19 mouse cellular contexts compared by ENCODE assay signal in genomic region chr4:139338145-139338544, GRCm38 (mm10). TPM values are rescaled to one million over a fixed set of nuclear protein-coding genes. Genes with fewer than 3 reads are reported as not detected.
DNase-seq lines count a peak whose midpoint lies in the region; ATAC-seq and TF ChIP-seq lines count a peak whose summit lies in the region.
"Had no signal": no experiment of that assay in that cellular context is flagged by ENCODE, and none has a peak within 500 bp of the region (broad histone marks: within the 10 kb centered on the region; RNA-seq: fewer than 3 reads in every experiment).

No protein-coding gene starts in this region.

- no peak for DNase-seq in intestine, embryonic 14.5 days (ENCODE audit: low spot score)
- no peak for DNase-seq in testis, postnatal 14 days (ENCODE audit: low spot score)
- DNase-seq in liver, embryonic 14.5 days (ENCODE audit: low read depth in 3 of 3, low spot score in 3 of 3) = no peak
- DNase-seq in hindbrain, postnatal 0 days (ENCODE audit: low spot score) = no peak
- no peak for DNase-seq in cerebellum, postnatal 25 days
- DNase-seq: adrenal gland, postnatal 10 days; cerebellum, adult 11-12 months; cerebellum, adult 9-11 months; forebrain, postnatal 0 days; gastrocnemius, postnatal 14 days; heart, postnatal 4 days had no signal

- no peak overlapping the region for H3K27ac ChIP-seq in intestine, embryonic 14.5 days (ENCODE audit: low read depth)
- no peak overlapping the region for H3K27ac ChIP-seq in intestine, embryonic 15.5 days
- no peak overlapping the region for H3K27ac ChIP-seq in testis, adult 2 months (ENCODE audit: control insufficient read depth, insufficient read depth, low read depth, low read length)
- H3K27ac ChIP-seq in liver, embryonic 14.5 days = no peak overlapping the region
- no peak overlapping the region for H3K27ac ChIP-seq in hindbrain, postnatal 0 days
- H3K27ac ChIP-seq: embryonic facial prominence, embryonic 10.5 days; forebrain, embryonic 13.5 days; heart, embryonic 13.5 days; hindbrain, embryonic 12.5 days had no signal

- TF ChIP-seq POLR2A in testis, adult 2 months (IDR thresholded peaks at IDR 0.05; ENCODE audit: control insufficient read depth, low read depth, low read length) = no peak

- no peaks in the 10 kb centered on the region for H3K9me3 ChIP-seq in intestine, embryonic 14.5 days (ENCODE audit: control insufficient read depth, low read length)
- H3K9me3 ChIP-seq in intestine, embryonic 15.5 days = no peaks in the 10 kb centered on the region
- H3K9me3 ChIP-seq in liver, embryonic 14.5 days (ENCODE audit: control insufficient read depth, low read length) = no peaks in the 10 kb centered on the region
- H3K9me3 ChIP-seq in hindbrain, postnatal 0 days (ENCODE audit: low read length) = no peaks in the 10 kb centered on the region
- H3K9me3 ChIP-seq: embryonic facial prominence, embryonic 10.5 days; forebrain, embryonic 13.5 days; G1E; heart, embryonic 13.5 days; hindbrain, embryonic 12.5 days had no signal

- no peak for TF ChIP-seq EP300 in liver, embryonic 14.5 days (IDR thresholded peaks at IDR 0.05; ENCODE audit: low read depth)

- no peak overlapping the region for H3K4me2 ChIP-seq in intestine, embryonic 14.5 days (ENCODE audit: low read length)
- no peak overlapping the region for H3K4me2 ChIP-seq in intestine, embryonic 15.5 days (replicated peaks)
- H3K4me2 ChIP-seq in liver, embryonic 14.5 days (ENCODE audit: low read depth) = peak overlapping the region; percentile 44
- H3K4me2 ChIP-seq in hindbrain, postnatal 0 days (ENCODE audit: low read depth, low read length) = no peak overlapping the region
- H3K4me2 ChIP-seq: forebrain, embryonic 13.5 days; heart, embryonic 13.5 days; hindbrain, embryonic 12.5 days had no signal

- no peak overlapping the region for H3K9ac ChIP-seq in intestine, embryonic 14.5 days (ENCODE audit: low read length)
- no peak overlapping the region for H3K9ac ChIP-seq in intestine, embryonic 15.5 days
- H3K9ac ChIP-seq in liver, embryonic 14.5 days (replicated peaks) = no peak overlapping the region
- no peak overlapping the region for H3K9ac ChIP-seq in hindbrain, postnatal 0 days (replicated peaks; ENCODE audit: low read length)
- H3K9ac ChIP-seq: forebrain, embryonic 13.5 days; forebrain, postnatal 0 days; heart, embryonic 13.5 days; hindbrain, embryonic 12.5 days had no signal

- TF ChIP-seq CTCF in testis, adult 2 months (IDR thresholded peaks at IDR 0.05; ENCODE audit: control insufficient read depth, insufficient read depth, insufficient replicate concordance, low read depth, low read length) = no peak
- TF ChIP-seq CTCF in liver, embryonic 14.5 days (IDR thresholded peaks at IDR 0.05; ENCODE audit: low read depth) = no peak
- TF ChIP-seq CTCF in hindbrain, postnatal 0 days (IDR thresholded peaks at IDR 0.05; ENCODE audit: low read depth) = no peak

- ATAC-seq in intestine, embryonic 14.5 days (replicated peaks; ENCODE audit: low FRiP score, low TSS enrichment, low read depth) = 0 out of 2 replicates have a peak, but pooled peaks have one; percentile 45
- ATAC-seq in intestine, embryonic 15.5 days = no peak
- ATAC-seq in liver, embryonic 14.5 days (ENCODE audit: insufficient read depth) = no peak
- ATAC-seq in hindbrain, postnatal 0 days = no peak
- ATAC-seq: forebrain, embryonic 13.5 days; forebrain, postnatal 0 days; hindbrain, embryonic 16.5 days had no signal

- WGBS in intestine, embryonic 14.5 days = 55% methylated on average over 33 of the region's 33 CpGs
- WGBS in intestine, embryonic 15.5 days = 53% methylated on average over 33 of the region's 33 CpGs
- 50% methylated on average over 33 of the region's 33 CpGs for WGBS in liver, embryonic 14.5 days (ENCODE audit: insufficient replicate concordance)
- 59% methylated on average over 33 of the region's 33 CpGs for WGBS in hindbrain, postnatal 0 days

- no peaks in the 10 kb centered on the region for H3K4me1 ChIP-seq in intestine, embryonic 14.5 days (replicated peaks; ENCODE audit: control insufficient read depth, insufficient read depth, low read length)
- H3K4me1 ChIP-seq in intestine, embryonic 15.5 days (replicated peaks) = 0 out of 2 replicates have a peak, but pooled peaks cover 7% of the 10 kb centered on the region
- H3K4me1 ChIP-seq in testis, adult 2 months (ENCODE audit: control insufficient read depth, insufficient read depth, low read length) = peaks cover 8% of the 10 kb centered on the region
- peaks cover 20 to 32% of the 10 kb centered on the region in 2 experiments for H3K4me1 ChIP-seq in liver, embryonic 14.5 days (replicated peaks; ENCODE audit: control insufficient read depth in 2 of 2, insufficient read depth in 2 of 2, low read length in 1 of 2)
- H3K4me1 ChIP-seq in hindbrain, postnatal 0 days (ENCODE audit: insufficient read depth, low read length) = no peaks in the 10 kb centered on the region
- H3K4me1 ChIP-seq: forebrain, embryonic 13.5 days; hindbrain, embryonic 12.5 days had no signal

- no peak overlapping the region for H3K4me3 ChIP-seq in intestine, embryonic 14.5 days (ENCODE audit: low read depth, low read length)
- no peak overlapping the region for H3K4me3 ChIP-seq in intestine, embryonic 15.5 days (replicated peaks)
- H3K4me3 ChIP-seq in testis, adult 2 months (ENCODE audit: control insufficient read depth, low read depth, low read length) = peak overlapping the region; percentile 77
- no peak overlapping the region for H3K4me3 ChIP-seq in liver, embryonic 14.5 days (ENCODE audit: insufficient read depth in 1 of 2, low read depth in 2 of 2, low read length in 2 of 2)
- H3K4me3 ChIP-seq in hindbrain, postnatal 0 days (ENCODE audit: low read length) = no peak overlapping the region
- H3K4me3 ChIP-seq: embryonic facial prominence, embryonic 10.5 days; forebrain, embryonic 13.5 days; heart, embryonic 13.5 days; hindbrain, embryonic 12.5 days had no signal

- no peaks in the 10 kb centered on the region for H3K36me3 ChIP-seq in intestine, embryonic 14.5 days (ENCODE audit: control insufficient read depth, insufficient read depth, low read length)
- H3K36me3 ChIP-seq in intestine, embryonic 15.5 days = no peaks in the 10 kb centered on the region
- no peaks in the 10 kb centered on the region for H3K36me3 ChIP-seq in testis, adult 2 months (ENCODE audit: control insufficient read depth, insufficient read depth, low read length)
- H3K36me3 ChIP-seq in liver, embryonic 14.5 days (replicated peaks; ENCODE audit: control insufficient read depth, insufficient read depth, low read depth) = no peaks in the 10 kb centered on the region
- no peaks in the 10 kb centered on the region for H3K36me3 ChIP-seq in hindbrain, postnatal 0 days (ENCODE audit: insufficient read depth, low read length)
- H3K36me3 ChIP-seq: embryonic facial prominence, embryonic 10.5 days; heart, embryonic 13.5 days; hindbrain, embryonic 12.5 days had no signal

- H3K27me3 ChIP-seq in intestine, embryonic 14.5 days (replicated peaks; ENCODE audit: control insufficient read depth, insufficient read depth, low read length) = peaks cover 5% of the 10 kb centered on the region; the same call in 1 of the 2 replicates
- peaks cover 5% of the 10 kb centered on the region for H3K27me3 ChIP-seq in intestine, embryonic 15.5 days (replicated peaks)
- no peaks in the 10 kb centered on the region for H3K27me3 ChIP-seq in testis, adult 2 months (ENCODE audit: control insufficient read depth, insufficient read depth, low read length)
- H3K27me3 ChIP-seq in liver, embryonic 14.5 days (ENCODE audit: control insufficient read depth, insufficient read depth, low read length) = no peaks in the 10 kb centered on the region
- H3K27me3 ChIP-seq in hindbrain, postnatal 0 days (ENCODE audit: insufficient read depth, low read length) = no peaks in the 10 kb centered on the region

RNA-seq across cellular contexts. Expression of gene Mrto4, which starts 14.2 kb away (rescaled TPM):
- polyA plus RNA-seq in intestine, embryonic 14.5 days (2014; fragmentation: Nextera tagmentation; extraction: Ambion mirVana) = 132 TPM in 2 replicates
- 119 and 122 TPM in 2 replicates for polyA plus RNA-seq in intestine, embryonic 15.5 days (2015; fragmentation: Nextera tagmentation; extraction: Ambion mirVana)
- polyA plus RNA-seq in testis, adult 2 months (2012; rRNA removed) = 90.5 TPM in 2 replicates
- 37.3 and 57.9 TPM in 2 replicates for polyA plus RNA-seq in liver, embryonic 14.5 days (2012; rRNA removed)
- 86.7 and 89.3 TPM in 2 replicates for polyA plus RNA-seq in liver, embryonic 14.5 days (2014; fragmentation: Nextera tagmentation; extraction: Ambion mirVana)
- 23.7 and 29.7 TPM in 2 replicates for total RNA-seq in hindbrain, postnatal 0 days (2014; rRNA removed)
- 75.9 and 77.3 TPM in 2 replicates for polyA plus RNA-seq in hindbrain, postnatal 0 days (2015; fragmentation: Nextera tagmentation; extraction: Ambion mirVana)

RNA-seq across cellular contexts. Expression of gene Emc1, which starts 14.2 kb away (rescaled TPM):
- polyA plus RNA-seq in intestine, embryonic 14.5 days (2014; fragmentation: Nextera tagmentation; extraction: Ambion mirVana) = 17.1 and 23.1 TPM in 2 replicates
- polyA plus RNA-seq in intestine, embryonic 15.5 days (2015; fragmentation: Nextera tagmentation; extraction: Ambion mirVana) = 21.2 TPM in 2 replicates
- polyA plus RNA-seq in testis, adult 2 months (2012; rRNA removed) = 12.6 and 14.4 TPM in 2 replicates
- 9.4 and 10.6 TPM in 2 replicates for polyA plus RNA-seq in liver, embryonic 14.5 days (2012; rRNA removed)
- 5.3 and 6.5 TPM in 2 replicates for polyA plus RNA-seq in liver, embryonic 14.5 days (2014; fragmentation: Nextera tagmentation; extraction: Ambion mirVana)
- 66.6 and 71.0 TPM in 2 replicates for total RNA-seq in hindbrain, postnatal 0 days (2014; rRNA removed)
- polyA plus RNA-seq in hindbrain, postnatal 0 days (2015; fragmentation: Nextera tagmentation; extraction: Ambion mirVana) = 41.3 and 44.4 TPM in 2 replicates

RNA-seq across cellular contexts. Expression of gene Ubr4, which starts 14.3 kb away (rescaled TPM):
- polyA plus RNA-seq in intestine, embryonic 14.5 days (2014; fragmentation: Nextera tagmentation; extraction: Ambion mirVana) = 72.0 and 76.6 TPM in 2 replicates
- polyA plus RNA-seq in intestine, embryonic 15.5 days (2015; fragmentation: Nextera tagmentation; extraction: Ambion mirVana) = 52.7 and 59.0 TPM in 2 replicates
- 312 and 351 TPM in 2 replicates for polyA plus RNA-seq in testis, adult 2 months (2012; rRNA removed)
- polyA plus RNA-seq in liver, embryonic 14.5 days (2012; rRNA removed) = 55.5 and 58.9 TPM in 2 replicates
- 34.0 and 38.9 TPM in 2 replicates for polyA plus RNA-seq in liver, embryonic 14.5 days (2014; fragmentation: Nextera tagmentation; extraction: Ambion mirVana)
- 180 and 184 TPM in 2 replicates for total RNA-seq in hindbrain, postnatal 0 days (2014; rRNA removed)
- polyA plus RNA-seq in hindbrain, postnatal 0 days (2015; fragmentation: Nextera tagmentation; extraction: Ambion mirVana) = 55.4 and 65.4 TPM in 2 replicates

RNA-seq across cellular contexts. Expression of gene Akr7a5, which starts 27.6 kb away (rescaled TPM):
- polyA plus RNA-seq in intestine, embryonic 14.5 days (2014; fragmentation: Nextera tagmentation; extraction: Ambion mirVana) = 133 and 140 TPM in 2 replicates
- polyA plus RNA-seq in intestine, embryonic 15.5 days (2015; fragmentation: Nextera tagmentation; extraction: Ambion mirVana) = 170 and 186 TPM in 2 replicates
- 19.7 and 20.7 TPM in 2 replicates for polyA plus RNA-seq in testis, adult 2 months (2012; rRNA removed)
- polyA plus RNA-seq in liver, embryonic 14.5 days (2012; rRNA removed) = 8.3 and 9.8 TPM in 2 replicates
- polyA plus RNA-seq in liver, embryonic 14.5 days (2014; fragmentation: Nextera tagmentation; extraction: Ambion mirVana) = 28.4 and 34.2 TPM in 2 replicates
- total RNA-seq in hindbrain, postnatal 0 days (2014; rRNA removed) = 58.5 and 73.3 TPM in 2 replicates
- polyA plus RNA-seq in hindbrain, postnatal 0 days (2015; fragmentation: Nextera tagmentation; extraction: Ambion mirVana) = 67.6 and 69.2 TPM in 2 replicates

RNA-seq across cellular contexts. Expression of gene Pqlc2, which starts 27.6 kb away (rescaled TPM):
- 15.9 and 17.1 TPM in 2 replicates for polyA plus RNA-seq in intestine, embryonic 14.5 days (2014; fragmentation: Nextera tagmentation; extraction: Ambion mirVana)
- polyA plus RNA-seq in intestine, embryonic 15.5 days (2015; fragmentation: Nextera tagmentation; extraction: Ambion mirVana) = 19.3 and 23.3 TPM in 2 replicates
- 5.5 and 5.7 TPM in 2 replicates for polyA plus RNA-seq in testis, adult 2 months (2012; rRNA removed)
- 7.9 and 8.1 TPM in 2 replicates for polyA plus RNA-seq in liver, embryonic 14.5 days (2012; rRNA removed)
- 8.6 and 9.7 TPM in 2 replicates for polyA plus RNA-seq in liver, embryonic 14.5 days (2014; fragmentation: Nextera tagmentation; extraction: Ambion mirVana)
- total RNA-seq in hindbrain, postnatal 0 days (2014; rRNA removed) = 23.1 and 23.5 TPM in 2 replicates
- 13.3 and 13.7 TPM in 2 replicates for polyA plus RNA-seq in hindbrain, postnatal 0 days (2015; fragmentation: Nextera tagmentation; extraction: Ambion mirVana)
